Mouse (Mus musculus) midbrain, embryonic 14.5 days (tissue): ENCODE results near the gene Gm20388. TPM values are rescaled to one million over a fixed set of nuclear protein-coding genes. Genes with fewer than 3 reads are reported as not detected.
"Not testable (repeated sequence)": the region's sequence is repeated elsewhere in the genome, so short reads cannot be mapped to it uniquely, and the experiment has no call there.

ENCODE experiments used
- ATAC-seq: fragments of 200-750 bp; cut with Nextera tagmentation; 2 replicates; pipeline ENCODE4 v1.8.0; 2017; ENCODE audit warnings: moderate number of reproducible peaks, moderate library complexity; ENCODE audit not compliant: low FRiP score, low TSS enrichment
- DNase-seq: peaks from one replicate; pipeline ENCODE4 v3.0.0-alpha.2; 2015
- H3K27ac ChIP-seq: fragments of 300-500 bp; sonication (generic); replicated peaks from 2 replicates; pipeline ENCODE4 v1.5.1; 2014; ENCODE audit warnings: mild to moderate bottlenecking, low read depth, low read length, moderate library complexity
- H3K27me3 ChIP-seq: fragments of 300-500 bp; sonication (generic); 2 replicates; pipeline ENCODE4 v1.6.1; 2014; ENCODE audit warnings: low read length, control low read depth, mixed read lengths; ENCODE audit not compliant: control insufficient read depth, insufficient read depth
- H3K36me3 ChIP-seq: fragments of 300-500 bp; sonication (generic); 2 replicates; pipeline ENCODE4 v1.6.1; 2014; ENCODE audit warnings: low read length, control low read depth; ENCODE audit not compliant: control insufficient read depth, insufficient read depth
- H3K4me1 ChIP-seq: fragments of 300-500 bp; sonication (generic); 2 replicates; pipeline ENCODE4 v1.6.1; 2014; ENCODE audit warnings: mild to moderate bottlenecking, antibody characterized with exemption, low read length, control low read depth; ENCODE audit not compliant: control insufficient read depth, insufficient read depth
- H3K4me2 ChIP-seq: fragments of 300-500 bp; sonication (generic); 2 replicates; pipeline ENCODE4 v1.6.1; 2014; ENCODE audit warnings: mild to moderate bottlenecking, low read length, moderate library complexity
- H3K4me3 ChIP-seq: fragments of 300-500 bp; sonication (generic); replicated peaks from 2 replicates; pipeline ENCODE4 v1.5.1; 2014; ENCODE audit warnings: low read depth, low read length
- H3K9ac ChIP-seq: fragments of 300-500 bp; sonication (generic); replicated peaks from 2 replicates; pipeline ENCODE4 v1.6.1; 2014; ENCODE audit warnings: mild to moderate bottlenecking, low read length, moderate library complexity
- H3K9me3 ChIP-seq: fragments of 300-500 bp; sonication (generic); 2 replicates; pipeline ENCODE4 v1.6.1; 2016; ENCODE audit warnings: low read length, control low read depth, mixed read lengths; ENCODE audit not compliant: control insufficient read depth
- WGBS: fragments of 180-500 bp; shearing (Covaris S2); extraction: QIAGEN DNeasy Blood & Tissue Kit; methylation state at CpG from one replicate; pipeline ENCODE4 v1.1.7; 2014; 5-methylcytosine and 5-hydroxymethylcytosine counted together
- polyA plus RNA-seq: library from polyadenylated mRNA; unstranded; fragments of >200 nt; fragmentation: Nextera tagmentation; extraction: Ambion mirVana; gene quantifications from 2 replicates; pipeline ENCODE4 v1.2.1, GENCODE M21; 2014

The Gm20388 gene
- polyA plus RNA-seq, 1 experiment from 2014 or later, result 4.1 TPM

GRCm38 (mm10) chr8:123257593-123257992 is 3347.0 kb downstream of the Gm20388 start:
- not testable (repeated sequence) for H3K27me3 ChIP-seq, H3K9ac ChIP-seq, H3K9me3 ChIP-seq, H3K27ac ChIP-seq, DNase-seq, H3K4me2 ChIP-seq, H3K4me3 ChIP-seq, ATAC-seq
- 91% methylated on average over 8 of the region's 8 CpGs for WGBS
- peaks cover 20% of the 10 kb centered on the region for H3K4me1 ChIP-seq
- H3K36me3 ChIP-seq, result peaks cover 54% of the 10 kb centered on the region

- H3K36me3 ChIP-seq, result peaks cover 81% of the 10 kb centered on the region
- no peak for ATAC-seq
Measured at GRCm38 (mm10) chr8:123267926-123268656, 3357.4 kb downstream of the Gm20388 start.

GRCm38 (mm10) chr8:123271147-123271546 is 3360.5 kb downstream of the Gm20388 start:
- no peak overlapping the region for H3K27ac ChIP-seq
- no peak overlapping the region for H3K4me3 ChIP-seq
- no peaks in the 10 kb centered on the region for H3K9me3 ChIP-seq
- ATAC-seq (no peak), DNase-seq (no peak)
- no peak overlapping the region for H3K4me2 ChIP-seq
- no peak overlapping the region for H3K9ac ChIP-seq
- 92% methylated on average over 10 of the region's 10 CpGs for WGBS
- H3K36me3 ChIP-seq, result peaks cover 50% of the 10 kb centered on the region
- no peaks in the 10 kb centered on the region for H3K4me1 ChIP-seq
- H3K27me3 ChIP-seq, result no peaks in the 10 kb centered on the region

More at GRCm38 (mm10) chr8:123267926-123268656, 3357.4 kb downstream of the Gm20388 start:
- Histone ChIP-seq H3K4me2 (no peak overlapping the region), H3K27me3 (no peaks in the 10 kb centered on the region), H3K9ac (no peak overlapping the region), H3K27ac (no peak overlapping the region), H3K9me3 (no peaks in the 10 kb centered on the region), H3K4me3 (no peak overlapping the region), H3K4me1 (no peaks in the 10 kb centered on the region)
- DNase-seq, result no peak
- 74% methylated on average over 14 of the region's 14 CpGs for WGBS

- Histone ChIP-seq H3K27me3 (no peaks in the 10 kb centered on the region), H3K9ac (no peak overlapping the region), H3K4me3 (no peak overlapping the region), H3K9me3 (no peaks in the 10 kb centered on the region), H3K4me1 (no peaks in the 10 kb centered on the region), H3K4me2 (no peak overlapping the region), H3K36me3 (peaks cover 43% of the 10 kb centered on the region), H3K27ac (no peak overlapping the region)
- DNase-seq (no peak), ATAC-seq (no peak)
- 78% methylated on average over 4 of the region's 4 CpGs for WGBS
Measured at GRCm38 (mm10) chr8:123271901-123272300, 3361.3 kb downstream of the Gm20388 start.

- ATAC-seq (no peak), DNase-seq (no peak)
- Histone ChIP-seq H3K9me3 (no peaks in the 10 kb centered on the region), H3K9ac (no peak overlapping the region), H3K4me1 (no peaks in the 10 kb centered on the region), H3K27me3 (no peaks in the 10 kb centered on the region), H3K4me3 (no peak overlapping the region), H3K36me3 (peaks cover 17% of the 10 kb centered on the region), H3K4me2 (no peak overlapping the region), H3K27ac (no peak overlapping the region)
- 91% methylated on average over 5 of the region's 5 CpGs for WGBS
Measured at GRCm38 (mm10) chr8:123274447-123274846, 3363.8 kb downstream of the Gm20388 start.

GRCm38 (mm10) chr8:123275096-123275495 is 3364.5 kb downstream of the Gm20388 start:
- H3K4me1 ChIP-seq, result no peaks in the 10 kb centered on the region
- H3K4me3 ChIP-seq, result no peak overlapping the region
- WGBS, result 94% methylated on average over 12 of the region's 12 CpGs
- H3K9ac ChIP-seq, result no peak overlapping the region; the same call in 1 of the 2 replicates
- no peak for DNase-seq
- H3K4me2 ChIP-seq, result no peak overlapping the region
- no peak overlapping the region for H3K27ac ChIP-seq
- no peaks in the 10 kb centered on the region for H3K9me3 ChIP-seq
- no peaks in the 10 kb centered on the region for H3K27me3 ChIP-seq
- H3K36me3 ChIP-seq, result peaks cover 11% of the 10 kb centered on the region
- no peak for ATAC-seq

GRCm38 (mm10) chr8:123278445-123278844 is 3367.8 kb downstream of the Gm20388 start:
- no peak for DNase-seq
- ATAC-seq, result no peak
- 84% methylated on average over 7 of the region's 7 CpGs for WGBS
- no peaks in the 10 kb centered on the region for H3K4me1 ChIP-seq
- no peak overlapping the region for H3K27ac ChIP-seq
- no peaks in the 10 kb centered on the region for H3K9me3 ChIP-seq
- H3K36me3 ChIP-seq, result no peaks in the 10 kb centered on the region
- no peak overlapping the region for H3K9ac ChIP-seq
- H3K27me3 ChIP-seq, result no peaks in the 10 kb centered on the region
- H3K4me3 ChIP-seq, result no peak overlapping the region
- H3K4me2 ChIP-seq, result no peak overlapping the region

- H3K4me1 ChIP-seq, result no peaks in the 10 kb centered on the region
- H3K9ac ChIP-seq, result no peak overlapping the region
- H3K4me2 ChIP-seq, result no peak overlapping the region
- H3K27me3 ChIP-seq, result no peaks in the 10 kb centered on the region
- WGBS, result 95% methylated on average over 4 of the region's 4 CpGs
- no peaks in the 10 kb centered on the region for H3K9me3 ChIP-seq
- H3K27ac ChIP-seq, result no peak overlapping the region
- H3K36me3 ChIP-seq, result no peaks in the 10 kb centered on the region
- H3K4me3 ChIP-seq, result no peak overlapping the region
- DNase-seq (no peak), ATAC-seq (no peak)
Measured at GRCm38 (mm10) chr8:123279828-123280227, 3369.2 kb downstream of the Gm20388 start.
